Mouse (Mus musculus): ENCODE results near the gene Rbms3.

Gene Rbms3

GRCm38 (mm10) chr9:116965691-116966090, 664.0 kb downstream of the Rbms3 start:
- DNase-seq: no peak

- no peak for DNase-seq
Observed at GRCm38 (mm10) chr9:116956156-116956555, 673.6 kb downstream of the Rbms3 start.

DNA sequence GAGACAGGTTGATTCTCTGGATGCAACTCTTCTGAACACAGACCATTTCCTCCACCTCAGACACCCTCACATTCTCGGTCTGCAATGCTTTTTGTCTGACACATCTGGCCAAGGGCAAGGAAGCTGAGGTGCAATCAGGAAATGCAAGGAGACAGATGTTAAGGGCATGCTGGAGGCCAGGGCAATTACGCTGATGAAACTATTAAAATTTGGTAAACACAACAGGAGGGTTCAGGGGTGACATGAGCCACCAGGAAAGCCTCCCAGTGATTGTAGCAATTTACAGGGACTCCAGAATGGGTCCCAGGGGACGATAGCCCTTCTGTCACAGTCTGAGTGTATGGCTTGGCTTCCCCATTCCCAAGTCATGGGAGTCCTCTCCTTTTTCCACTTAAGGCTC, 681.5 kb downstream of the Rbms3 start:
- no peak for DNase-seq

DNA sequence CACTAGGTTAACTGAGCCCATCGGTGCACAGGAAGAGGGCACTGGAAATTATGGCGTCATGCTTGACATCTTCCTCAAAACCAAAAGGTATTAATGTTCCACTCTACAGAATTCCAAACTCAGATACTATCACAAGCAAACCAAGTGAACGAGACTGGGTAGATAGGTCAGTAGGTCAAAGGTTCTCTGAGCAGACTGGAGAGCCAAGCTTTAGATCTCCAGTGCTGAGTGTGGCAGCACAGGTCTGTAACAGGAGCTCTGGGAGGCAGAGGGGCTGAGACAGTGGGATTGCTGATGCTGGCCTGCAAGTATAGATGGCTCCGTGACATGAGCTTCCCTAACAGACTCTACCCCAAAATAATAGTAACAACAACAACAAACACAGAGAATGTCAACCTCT, 682.3 kb downstream of the Rbms3 start:
- no peak for DNase-seq

DNA sequence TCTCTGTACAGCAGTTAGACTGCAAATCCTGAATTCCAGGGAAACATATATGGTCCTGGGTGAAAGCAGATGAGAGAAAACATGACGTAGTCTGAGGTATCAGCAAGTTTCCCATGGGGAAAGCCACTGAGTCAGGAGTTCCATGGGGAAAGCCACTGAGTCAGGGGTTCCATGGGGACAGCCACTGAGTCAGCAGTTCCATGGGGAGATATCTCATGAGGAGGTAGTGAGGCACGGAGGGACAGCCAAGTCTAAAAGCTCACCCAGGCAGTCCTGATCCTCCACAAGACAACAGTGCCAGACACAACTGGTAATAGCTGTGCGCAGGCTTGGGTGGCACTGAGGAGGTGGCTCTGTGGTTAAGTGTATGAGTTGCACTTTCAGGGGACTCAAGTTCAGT, 682.9 kb downstream of the Rbms3 start:
- DNase-seq: no peak

DNA sequence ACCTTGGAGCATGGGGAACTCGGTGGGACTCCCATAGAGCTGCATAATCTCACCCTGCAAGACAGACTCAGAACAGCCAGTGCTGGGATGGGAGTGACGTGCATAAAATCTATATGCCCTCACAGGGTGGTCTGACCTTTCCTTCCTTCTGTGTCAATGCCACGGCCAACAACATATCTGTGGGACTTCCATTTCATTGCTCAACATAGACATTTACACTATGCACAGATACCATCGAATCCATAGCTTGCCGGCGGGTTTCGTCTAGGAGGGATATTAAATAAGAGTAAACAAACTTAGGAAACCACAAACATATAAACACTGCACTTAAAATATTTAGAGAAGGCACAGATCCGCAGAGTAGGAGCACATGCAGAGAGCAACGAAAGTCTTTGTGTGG, 684.0 kb downstream of the Rbms3 start:
- no peak for DNase-seq

- DNase-seq: no peak
Observed at GRCm38 (mm10) chr9:116943902-116944301, 685.8 kb downstream of the Rbms3 start.

- no peak for DNase-seq
Observed at GRCm38 (mm10) chr9:116941116-116941515, 688.6 kb downstream of the Rbms3 start.

DNA sequence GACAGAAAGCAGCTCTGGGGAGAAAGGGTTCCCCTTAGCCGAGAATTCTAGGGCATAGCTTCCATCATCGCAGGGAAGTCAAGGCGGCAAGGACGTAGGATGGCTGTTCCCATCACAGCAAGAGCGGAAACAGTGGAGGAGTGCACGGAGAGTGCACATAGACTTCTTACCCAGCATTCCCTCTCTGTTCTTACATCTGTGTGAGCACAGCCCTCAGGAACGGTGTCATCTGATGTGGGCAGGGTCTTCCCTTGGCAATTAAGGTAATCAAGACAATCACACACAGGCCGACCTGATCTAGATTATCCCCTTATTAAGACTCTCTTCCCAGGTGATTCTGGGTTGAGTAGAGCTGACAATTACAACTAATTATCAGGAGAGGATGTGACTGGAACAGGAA, 689.0 kb downstream of the Rbms3 start:
- DNase-seq: no peak

- no peak for DNase-seq
Observed at GRCm38 (mm10) chr9:116928338-116928737, 701.4 kb downstream of the Rbms3 start.

DNA sequence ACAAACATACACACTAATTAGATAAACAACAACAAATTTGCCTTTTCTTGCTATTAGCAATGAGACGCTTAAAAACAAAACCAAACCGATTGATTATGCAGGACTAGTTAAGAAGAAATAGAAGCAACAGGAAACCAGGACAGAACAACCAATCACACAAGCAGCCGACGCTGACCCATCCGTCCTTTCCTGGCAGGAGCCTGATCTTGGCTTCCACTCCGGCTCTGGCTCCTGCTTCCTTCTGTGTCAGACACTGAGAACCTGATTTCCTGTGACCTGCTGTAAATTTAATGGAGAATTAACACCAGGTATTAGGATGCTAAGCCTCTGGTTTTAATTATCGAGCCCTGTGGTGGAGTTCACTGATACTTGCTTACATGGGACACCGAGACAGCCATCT, 706.6 kb downstream of the Rbms3 start:
- DNase-seq: no peak

- no peak for DNase-seq
Observed at GRCm38 (mm10) chr9:116922561-116922960, 707.2 kb downstream of the Rbms3 start.

- DNase-seq: no peak
Observed at GRCm38 (mm10) chr9:116919441-116920019, 710.2 kb downstream of the Rbms3 start.

GRCm38 (mm10) chr9:116912493-116912847, 717.2 kb downstream of the Rbms3 start:
- DNase-seq: no peak

DNA sequence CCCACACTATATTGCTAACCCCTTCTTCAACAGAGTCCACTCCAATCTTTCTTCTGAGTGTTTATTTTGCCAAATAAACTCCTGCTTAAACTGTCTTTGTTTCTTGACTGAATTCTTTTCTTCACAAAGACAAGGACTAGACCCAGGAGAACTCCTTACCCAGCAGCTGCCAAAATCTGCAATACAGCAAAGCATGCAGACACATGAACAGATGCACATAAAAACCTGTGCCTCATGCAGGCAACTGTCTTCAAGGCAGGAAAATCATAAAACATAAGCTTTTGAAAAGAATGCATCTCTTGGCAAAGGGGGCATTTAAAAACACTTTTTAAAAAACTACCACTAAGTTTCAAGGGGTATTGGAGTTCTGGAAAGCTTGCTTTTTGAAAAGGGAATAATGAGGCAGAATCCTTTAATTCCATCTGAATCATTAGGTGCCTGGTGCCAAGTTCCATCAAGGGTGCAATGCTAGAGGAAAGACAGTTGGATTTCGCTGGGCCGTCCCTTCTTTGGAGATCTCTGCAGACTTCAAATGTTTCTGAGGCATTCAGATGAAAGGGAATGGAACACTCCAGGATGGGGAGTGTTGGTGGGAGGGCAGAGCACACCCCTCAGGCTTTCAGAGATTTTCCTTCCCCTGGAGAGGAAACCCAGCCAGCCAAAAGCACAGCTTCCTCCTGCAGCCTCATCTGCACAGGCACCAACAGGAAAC, 717.8 kb downstream of the Rbms3 start:
- DNase-seq: no peak

GRCm38 (mm10) chr9:116909511-116909910, 720.2 kb downstream of the Rbms3 start:
- DNase-seq: no peak

- DNase-seq: no peak
Observed at GRCm38 (mm10) chr9:116906955-116907354, 722.8 kb downstream of the Rbms3 start.

DNA sequence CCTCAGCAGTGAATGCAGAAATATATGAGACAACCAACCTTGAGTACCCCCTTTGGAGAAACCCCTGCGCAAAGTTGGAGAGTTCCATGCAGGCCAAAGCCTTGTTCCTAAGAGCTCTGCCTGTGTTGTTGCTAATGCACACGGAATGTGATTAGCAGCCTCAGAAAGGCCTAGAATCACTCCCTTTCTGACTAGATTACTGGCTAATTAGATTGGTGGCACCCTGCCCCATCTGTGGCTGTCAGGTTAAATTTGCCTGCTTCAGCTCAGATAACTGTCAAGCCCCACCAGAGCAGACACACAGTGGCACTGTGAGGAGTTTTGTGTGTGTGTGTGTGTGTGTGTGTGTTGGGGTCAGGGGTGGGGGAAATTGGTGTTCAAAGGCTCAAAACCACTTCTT, 724.1 kb downstream of the Rbms3 start:
- no peak for DNase-seq

- no peak for DNase-seq
Observed at GRCm38 (mm10) chr9:116903304-116903993, 726.3 kb downstream of the Rbms3 start.

GRCm38 (mm10) chr9:116899403-116899802, 730.3 kb downstream of the Rbms3 start:
- DNase-seq: no peak

DNA sequence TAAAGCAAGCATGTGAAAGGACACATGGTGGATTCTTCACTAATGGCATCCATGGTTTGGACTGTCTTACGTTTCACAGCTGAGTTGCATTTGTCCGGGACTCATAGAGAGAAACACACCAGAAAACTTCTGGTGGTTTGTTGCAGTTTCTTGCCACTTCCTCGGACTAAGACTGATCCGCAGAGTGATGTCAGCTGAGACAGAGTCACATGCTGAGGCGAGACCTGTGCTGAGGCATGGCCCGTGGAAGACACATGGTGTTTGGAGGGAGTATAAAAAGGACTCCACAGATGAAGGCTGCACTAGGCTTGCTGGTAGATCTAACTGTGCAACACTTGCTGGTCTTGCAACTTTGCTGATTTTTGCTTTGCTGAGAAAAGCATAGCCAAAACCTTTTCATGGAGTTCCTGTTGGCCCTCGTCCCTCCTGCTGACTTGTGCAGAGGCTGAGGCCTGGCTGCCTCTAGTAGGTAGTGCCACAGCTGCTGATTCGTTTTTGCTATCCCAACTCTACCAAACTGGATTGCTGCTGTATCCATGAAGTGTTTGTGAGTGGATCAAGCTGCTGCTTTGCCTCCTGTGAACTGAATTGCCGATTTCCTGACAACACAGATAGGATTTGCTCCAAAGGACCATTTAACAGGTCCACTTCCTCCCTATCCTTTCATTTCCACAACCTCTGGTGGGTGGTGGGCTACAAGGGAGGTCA, 742.6 kb downstream of the Rbms3 start:
- DNase-seq: no peak

GRCm38 (mm10) chr9:116885617-116886016, 744.1 kb downstream of the Rbms3 start:
- no peak for DNase-seq

DNA sequence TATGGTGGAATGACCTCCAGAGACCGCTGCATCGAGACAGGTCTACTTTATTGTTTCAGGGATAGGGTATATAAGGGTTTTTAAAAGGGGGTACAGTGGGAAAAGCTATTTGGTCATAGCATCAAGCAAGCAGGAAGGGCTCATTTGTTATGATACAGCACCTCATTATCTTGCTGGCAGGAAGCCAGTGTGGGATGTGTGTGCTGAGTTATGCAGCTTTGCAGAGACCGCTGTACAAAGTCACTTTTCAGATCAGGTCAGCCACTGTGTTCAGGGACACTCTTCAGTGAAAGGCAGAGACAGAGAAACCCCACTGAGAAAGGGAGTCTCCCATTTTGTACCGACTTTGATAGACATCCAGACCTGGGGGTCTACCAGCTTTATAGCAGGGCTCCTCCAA, 749.2 kb downstream of the Rbms3 start:
- DNase-seq: no peak
